Mouse (Mus musculus) limb, embryonic 14.5 days (tissue): ENCODE measurements around the gene Insl3. TPM values are rescaled to one million over a fixed set of nuclear protein-coding genes. Genes with fewer than 3 reads are reported as not detected.
"Not testable (repeated sequence)": the region's sequence is repeated elsewhere in the genome, so short reads cannot be mapped to it uniquely, and the experiment has no call there.

Source experiments
- ATAC-seq: fragments of 200-750 bp; cut with Nextera tagmentation; 2 replicates; pipeline ENCODE4 v1.8.0; 2017; ENCODE audit warnings: low read depth, moderate number of reproducible peaks, moderate TSS enrichment; ENCODE audit not compliant: low FRiP score
- DNase-seq: peaks from one replicate; pipeline ENCODE4 v3.0.0-alpha.2; 2015; ENCODE audit warnings: low spot score
- H3K27ac ChIP-seq: fragments of 300-500 bp; sonication (generic); replicated peaks from 2 replicates; pipeline ENCODE4 v1.5.1; 2014; ENCODE audit warnings: low read depth, mild to moderate bottlenecking, low read length, moderate library complexity, mixed read lengths
- H3K27me3 ChIP-seq: fragments of 300-500 bp; sonication (generic); 2 replicates; pipeline ENCODE4 v1.6.1; 2014; ENCODE audit warnings: low read length, mixed read lengths; ENCODE audit not compliant: control insufficient read depth, insufficient read depth
- H3K36me3 ChIP-seq: fragments of 300-500 bp; sonication (generic); 2 replicates; pipeline ENCODE4 v1.6.1; 2014; ENCODE audit warnings: mild to moderate bottlenecking, low read length, moderate library complexity, mixed read lengths; ENCODE audit not compliant: control insufficient read depth, insufficient read depth
- H3K4me1 ChIP-seq: fragments of 300-500 bp; sonication (generic); 2 replicates; pipeline ENCODE4 v1.6.1; 2014; ENCODE audit warnings: antibody characterized with exemption, low read length, mixed read lengths; ENCODE audit not compliant: control insufficient read depth, insufficient read depth
- H3K4me2 ChIP-seq: fragments of 300-500 bp; sonication (generic); replicated peaks from 2 replicates; pipeline ENCODE4 v1.6.1; 2014; ENCODE audit warnings: low read depth, mild to moderate bottlenecking, low read length, moderate library complexity; ENCODE audit not compliant: severe bottlenecking
- H3K4me3 ChIP-seq: fragments of 300-500 bp; sonication (generic); replicated peaks from 2 replicates; pipeline ENCODE4 v1.5.1; 2014; ENCODE audit warnings: low read length
- H3K9ac ChIP-seq: fragments of 300-500 bp; sonication (generic); 2 replicates; pipeline ENCODE4 v1.6.1; 2014; ENCODE audit warnings: mild to moderate bottlenecking, low read depth, low read length, moderate library complexity; ENCODE audit not compliant: severe bottlenecking
- H3K9me3 ChIP-seq: fragments of 300-500 bp; sonication (generic); 2 replicates; pipeline ENCODE4 v1.6.1; 2016; ENCODE audit warnings: low read length; ENCODE audit not compliant: control insufficient read depth
- POLR2A ChIP-seq: fragments of 200-500 bp; IDR thresholded peaks from 2 replicates; pipeline ENCODE4 v1.8.0; 2012; ENCODE audit warnings: inconsistent platforms, mild to moderate bottlenecking, moderate library complexity, borderline replicate concordance; ENCODE audit not compliant: insufficient read depth, insufficient read length; ENCODE audit errors: extremely low read depth
- WGBS: fragments of 180-500 bp; shearing (Covaris S2); extraction: QIAGEN DNeasy Blood & Tissue Kit; methylation state at CpG from one replicate; pipeline ENCODE4 v1.1.7; 2014; 5-methylcytosine and 5-hydroxymethylcytosine counted together
- polyA plus RNA-seq, 2 experiments: library from polyadenylated mRNA; depleted of rRNA in 1 of 2; stranded (reverse) in 1 of 2; unstranded in 1 of 2; fragments of >200 nt; fragmentation: Nextera tagmentation in 1 of 2; extraction: Ambion mirVana in 1 of 2; gene quantifications; 2 replicates each; pipeline versions ENCODE4 v1.2.1 to v1.2.3; 2012 to 2014

Insl3 gene
- polyA plus RNA-seq, 2 experiments, result 1.8 TPM; not detected in 1

GRCm38 (mm10) chr8:71702087-71702432 lies 13.0 kb downstream of the Insl3 start:
- Histone ChIP-seq H3K9ac (no peak overlapping the region), H3K27me3 (peaks cover 47% of the 10 kb centered on the region), H3K4me3 (no peak overlapping the region), H3K9me3 (no peaks in the 10 kb centered on the region), H3K4me1 (peaks cover 5% of the 10 kb centered on the region), H3K27ac (no peak overlapping the region), H3K4me2 (no peak overlapping the region), H3K36me3 (no peaks in the 10 kb centered on the region)
- DNase-seq (no peak), ATAC-seq (no peak)
- TF ChIP-seq POLR2A, result no peak
- WGBS, result 31% methylated on average over 4 of the region's 4 CpGs

- DNase-seq (no peak), ATAC-seq (no peak)
- Histone ChIP-seq H3K4me3 (no peak overlapping the region), H3K9me3 (no peaks in the 10 kb centered on the region), H3K4me2 (no peak overlapping the region), H3K9ac (no peak overlapping the region), H3K4me1 (peaks cover 5% of the 10 kb centered on the region), H3K36me3 (no peaks in the 10 kb centered on the region), H3K27ac (no peak overlapping the region), H3K27me3 (peaks cover 54% of the 10 kb centered on the region)
- WGBS, result 76% methylated on average over 3 of the region's 3 CpGs
- TF ChIP-seq POLR2A, result no peak
Measured at GRCm38 (mm10) chr8:71702923-71703322, 13.9 kb downstream of the Insl3 start.

- H3K27me3 ChIP-seq, result peaks cover 56% of the 10 kb centered on the region
- ATAC-seq, H3K9ac ChIP-seq, H3K4me1 ChIP-seq, H3K9me3 ChIP-seq, H3K4me2 ChIP-seq, H3K27ac ChIP-seq, DNase-seq, H3K36me3 ChIP-seq, H3K4me3 ChIP-seq: not testable (repeated sequence)
Measured at GRCm38 (mm10) chr8:71703400-71703799, 14.4 kb downstream of the Insl3 start.

GRCm38 (mm10) chr8:71707874-71708273 lies 18.9 kb downstream of the Insl3 start:
- no peak overlapping the region for H3K9ac ChIP-seq
- WGBS, result 41% methylated on average over 8 of the region's 8 CpGs
- peak; percentile 37 for DNase-seq
- H3K4me1 ChIP-seq, result no peaks in the 10 kb centered on the region
- no peak for ATAC-seq
- TF ChIP-seq POLR2A, result no peak
- H3K9me3 ChIP-seq, result no peaks in the 10 kb centered on the region
- no peaks in the 10 kb centered on the region for H3K36me3 ChIP-seq
- peaks cover 30% of the 10 kb centered on the region for H3K27me3 ChIP-seq
- no peak overlapping the region for H3K4me3 ChIP-seq
- H3K27ac ChIP-seq, result no peak overlapping the region
- H3K4me2 ChIP-seq, result no peak overlapping the region

- Histone ChIP-seq H3K36me3 (no peaks in the 10 kb centered on the region), H3K4me2 (peak overlapping the region; percentile 40; the same call in 1 of the 2 replicates), H3K27me3 (peaks cover 28% of the 10 kb centered on the region), H3K4me3 (no peak overlapping the region), H3K4me1 (no peaks in the 10 kb centered on the region), H3K9me3 (no peaks in the 10 kb centered on the region), H3K9ac (no peak overlapping the region), H3K27ac (no peak overlapping the region)
- ATAC-seq (no peak), DNase-seq (no peak)
- TF ChIP-seq POLR2A, result no peak
- 42% methylated on average over 25 of the region's 25 CpGs for WGBS
Measured at GRCm38 (mm10) chr8:71709134-71709799, 20.3 kb downstream of the Insl3 start.
